Mouse (Mus musculus): Measurements from ENCODE around the gene Dhx58.

The Dhx58 gene

DNA sequence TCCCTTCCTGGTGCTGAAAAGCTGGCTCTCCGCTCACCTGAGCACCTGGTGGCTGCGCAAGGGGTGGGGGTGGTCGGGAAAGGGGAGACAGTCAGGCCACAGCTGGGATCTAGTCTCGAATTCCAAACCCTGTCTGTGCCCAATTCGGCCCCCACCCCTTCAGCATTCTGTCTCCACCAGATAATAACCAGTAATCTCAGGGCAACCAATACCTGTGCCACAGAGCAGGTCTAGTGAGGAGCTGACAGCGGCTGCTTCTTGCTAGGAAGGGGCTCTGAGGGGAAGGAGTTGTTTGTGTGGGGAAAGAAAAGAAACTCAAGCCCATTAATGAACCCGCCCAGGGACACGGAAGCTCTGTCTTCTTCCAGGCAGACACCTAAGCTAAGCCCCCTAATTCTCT is 52.9 kb downstream of the Dhx58 start:
- in situ Hi-C loops (cut with MboI; ENCODE audit: low sequenced_read_pairs): no loop called here

DNA sequence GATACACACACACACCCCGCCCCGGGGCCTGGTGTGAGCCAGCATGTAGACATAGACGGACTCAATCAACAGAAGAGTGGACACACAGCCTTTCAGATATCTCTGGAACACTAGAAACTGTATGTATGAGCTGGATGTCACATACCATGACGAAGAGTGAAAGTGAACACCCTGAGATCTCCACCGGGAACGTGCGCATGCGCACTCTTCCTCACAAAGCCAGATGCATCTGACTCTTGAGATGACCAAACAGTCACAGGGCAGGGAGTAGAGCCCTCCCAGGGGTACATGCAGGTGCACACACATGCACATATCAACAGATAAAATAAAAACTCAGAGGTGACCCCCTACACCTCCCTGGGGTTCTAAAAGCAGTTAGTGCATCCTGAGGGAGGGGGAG is 55.7 kb downstream of the Dhx58 start:
- in situ Hi-C loops (cut with MboI; ENCODE audit: low sequenced_read_pairs): no loop called here

DNA sequence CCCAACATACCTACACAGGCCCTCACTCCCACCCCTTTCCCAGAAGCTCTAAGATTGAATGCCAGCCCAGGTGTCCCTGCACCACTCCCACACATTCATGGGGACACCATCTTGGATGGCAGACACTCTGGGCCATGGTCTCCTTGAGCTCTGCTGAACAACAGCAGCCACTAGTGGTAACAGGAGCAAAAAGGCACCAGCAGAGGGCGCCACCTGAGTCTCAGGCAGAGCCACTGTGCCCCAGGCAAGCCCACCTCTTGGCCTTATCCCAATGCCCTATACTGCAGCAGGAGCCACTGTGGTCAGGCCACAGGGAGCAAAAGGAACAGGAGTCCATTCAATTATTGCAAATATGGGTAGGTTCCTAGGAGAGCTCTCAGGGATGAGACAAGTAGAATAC is 57.8 kb downstream of the Dhx58 start:
- in situ Hi-C loops (cut with MboI; ENCODE audit: low sequenced_read_pairs): no loop called here

All from CH12F3 (cell line).